Mouse (Mus musculus) layer of hippocampus, adult 9-10 months (tissue): ENCODE results near the gene Adamts7.

ENCODE experiments used
- DNase-seq: peaks from one replicate; pipeline ENCODE4 v3.0.0; 2022; ENCODE audit warnings: low spot score

Gene Adamts7

GRCm38 (mm10) chr9:90146869-90147268 is 16.0 kb upstream of the Adamts7 start:
- no peak for DNase-seq

- no peak for DNase-seq
Measured at GRCm38 (mm10) chr9:90162243-90162925, 485 bp upstream of the Adamts7 start.

GRCm38 (mm10) chr9:90163749-90164095 is 853 bp downstream of the Adamts7 start:
- DNase-seq, result no peak

GRCm38 (mm10) chr9:90164670-90165453 is 2.0 kb downstream of the Adamts7 start:
- DNase-seq, result no peak

- DNase-seq, result no peak
Measured at GRCm38 (mm10) chr9:90165590-90165989, 2.7 kb downstream of the Adamts7 start.

GRCm38 (mm10) chr9:90166615-90167014 is 3.7 kb downstream of the Adamts7 start:
- DNase-seq, result no peak

- no peak for DNase-seq
Measured at GRCm38 (mm10) chr9:90169965-90170364, 7.1 kb downstream of the Adamts7 start.

- no peak for DNase-seq
Measured at GRCm38 (mm10) chr9:90171421-90171820, 8.6 kb downstream of the Adamts7 start.

- no peak for DNase-seq
Measured at GRCm38 (mm10) chr9:90172528-90173321, 9.9 kb downstream of the Adamts7 start.

GRCm38 (mm10) chr9:90173330-90173729 is 10.5 kb downstream of the Adamts7 start:
- no peak for DNase-seq

- DNase-seq, result no peak
Measured at GRCm38 (mm10) chr9:90179409-90179808, 16.5 kb downstream of the Adamts7 start.

GRCm38 (mm10) chr9:90181656-90182388 is 19.0 kb downstream of the Adamts7 start:
- no peak for DNase-seq

GRCm38 (mm10) chr9:90182636-90183421 is 20.0 kb downstream of the Adamts7 start:
- no peak for DNase-seq

GRCm38 (mm10) chr9:90183550-90183949 is 20.7 kb downstream of the Adamts7 start:
- no peak for DNase-seq

- DNase-seq, result no peak
Measured at GRCm38 (mm10) chr9:90184116-90184515, 21.2 kb downstream of the Adamts7 start.

GRCm38 (mm10) chr9:90185356-90185910 is 22.6 kb downstream of the Adamts7 start:
- no peak for DNase-seq

GRCm38 (mm10) chr9:90188893-90189292 is 26.0 kb downstream of the Adamts7 start:
- DNase-seq, result no peak

GRCm38 (mm10) chr9:90189391-90189790 is 26.5 kb downstream of the Adamts7 start:
- DNase-seq, result no peak

GRCm38 (mm10) chr9:90195000-90195399 is 32.1 kb downstream of the Adamts7 start:
- no peak for DNase-seq

- DNase-seq, result no peak
Measured at GRCm38 (mm10) chr9:90196262-90196661, 33.4 kb downstream of the Adamts7 start.

GRCm38 (mm10) chr9:90197116-90197665 is 34.3 kb downstream of the Adamts7 start:
- no peak for DNase-seq
